Mouse (Mus musculus): Measurements from ENCODE around the gene Slc15a1.
"Not testable (repeated sequence)": the region's sequence is repeated elsewhere in the genome, so short reads cannot be mapped to it uniquely, and the experiment has no call there.

The Slc15a1 gene

GRCm38 (mm10) chr14:121450504-121451423 lies 54.3 kb downstream of the Slc15a1 start:
- peak; percentile 33 to 63 for DNase-seq (ENCODE audit: low spot score in 2 of 2)

GRCm38 (mm10) chr14:121446951-121447350 lies 58.1 kb downstream of the Slc15a1 start:
- DNase-seq (ENCODE audit: low spot score in 2 of 2): no peak

GRCm38 (mm10) chr14:121445194-121445593 lies 59.9 kb downstream of the Slc15a1 start:
- DNase-seq (ENCODE audit: low spot score in 2 of 2): peak; percentile 53 to 59

GRCm38 (mm10) chr14:121440807-121441206 lies 64.2 kb downstream of the Slc15a1 start:
- DNase-seq (ENCODE audit: low spot score in 2 of 2): no peak

- peak; percentile 69 to 77 for DNase-seq (ENCODE audit: low spot score in 2 of 2)
Measured at GRCm38 (mm10) chr14:121437026-121437425, 68.0 kb downstream of the Slc15a1 start.

GRCm38 (mm10) chr14:121436455-121436854 lies 68.6 kb downstream of the Slc15a1 start:
- no peak for DNase-seq (ENCODE audit: low spot score in 2 of 2)

- peak in 1 of 2 experiments; percentile 70 for DNase-seq (ENCODE audit: low spot score in 2 of 2)
Measured at GRCm38 (mm10) chr14:121435794-121436193, 69.3 kb downstream of the Slc15a1 start.

- DNase-seq (ENCODE audit: low spot score in 2 of 2): no peak
Measured at GRCm38 (mm10) chr14:121431261-121431660, 73.8 kb downstream of the Slc15a1 start.

GRCm38 (mm10) chr14:121429854-121430535 lies 75.1 kb downstream of the Slc15a1 start:
- DNase-seq (ENCODE audit: low spot score in 2 of 2): no peak

- DNase-seq (ENCODE audit: low spot score in 2 of 2): no peak
Measured at GRCm38 (mm10) chr14:121428148-121428547, 76.9 kb downstream of the Slc15a1 start.

GRCm38 (mm10) chr14:121426743-121427142 lies 78.3 kb downstream of the Slc15a1 start:
- no peak for DNase-seq (ENCODE audit: low spot score in 2 of 2)

- DNase-seq (ENCODE audit: low spot score in 2 of 2): peak in 1 of 2 experiments; percentile 21
Measured at GRCm38 (mm10) chr14:121425004-121425793, 79.9 kb downstream of the Slc15a1 start.

- peak; percentile 50 to 73 for DNase-seq (ENCODE audit: low spot score in 2 of 2)
Measured at GRCm38 (mm10) chr14:121423341-121423751, 81.7 kb downstream of the Slc15a1 start.

- peak in 1 of 2 experiments; percentile 48 for DNase-seq (ENCODE audit: low spot score in 2 of 2)
Measured at GRCm38 (mm10) chr14:121422664-121423340, 82.2 kb downstream of the Slc15a1 start.

- DNase-seq (ENCODE audit: low spot score in 2 of 2): no peak
Measured at GRCm38 (mm10) chr14:121422000-121422399, 83.1 kb downstream of the Slc15a1 start.

- peak in 1 of 2 experiments; percentile 68 for DNase-seq (ENCODE audit: low spot score in 2 of 2)
Measured at GRCm38 (mm10) chr14:121417594-121417993, 87.5 kb downstream of the Slc15a1 start.

- no peak for DNase-seq (ENCODE audit: low spot score in 2 of 2)
Measured at GRCm38 (mm10) chr14:121416626-121417319, 88.3 kb downstream of the Slc15a1 start.

- DNase-seq (ENCODE audit: low spot score in 2 of 2): no peak
Measured at GRCm38 (mm10) chr14:121414635-121415241, 90.3 kb downstream of the Slc15a1 start.

- DNase-seq (ENCODE audit: low spot score in 2 of 2): not testable (repeated sequence)
Measured at GRCm38 (mm10) chr14:121413726-121414125, 91.3 kb downstream of the Slc15a1 start.
